Mouse (Mus musculus): ENCODE measurements around the gene Gucy1b2. TPM values are rescaled to one million over a fixed set of nuclear protein-coding genes. Genes with fewer than 3 reads are reported as not detected.

Gene Gucy1b2
- polyA plus RNA-seq (2015; fragmentation: Illumina TruSeq; extraction: RNeasy Lipid Tissue Mini Kit (QIAGEN cat#74804); ENCODE audit: insufficient read depth, low read depth, low replicate concordance) = not detected

DNA sequence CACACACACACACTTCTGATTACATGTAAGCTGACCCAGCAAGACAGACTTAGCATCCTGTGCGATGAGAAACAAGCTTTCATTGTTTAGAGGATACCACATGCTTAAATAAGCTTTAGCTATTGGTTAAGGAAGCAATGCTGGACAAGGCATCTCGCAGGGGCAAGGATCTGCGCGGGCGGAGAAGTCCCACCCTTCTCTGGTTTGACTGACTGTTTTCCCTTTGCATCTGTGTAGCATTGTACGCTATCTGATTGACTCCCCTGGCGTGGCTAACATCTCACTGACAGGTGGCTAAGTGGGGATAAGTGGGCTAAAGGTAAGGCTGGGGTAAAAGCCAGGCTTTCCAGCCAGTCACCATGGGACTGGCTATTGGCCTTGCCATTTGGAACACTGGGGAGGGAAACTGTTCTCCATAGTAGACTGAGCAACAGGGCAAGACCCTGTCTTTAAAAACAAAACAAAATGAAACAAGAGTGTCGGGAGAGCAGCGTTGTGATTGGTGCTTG, at the start of gene Gucy1b2:
Gucy1b2 (minus strand) TSS at position 51 of the 509 bp plus-strand sequence.

Other genes with a start within 250 kb of the Gucy1b2 start
- 3.6 TPM for gene Rnaseh2b, start 163.7 kb downstream of the Gucy1b2 start, polyA plus RNA-seq (2015; fragmentation: Illumina TruSeq; extraction: RNeasy Lipid Tissue Mini Kit (QIAGEN cat#74804); ENCODE audit: insufficient read depth, low read depth, low replicate concordance)
- not detected for gene Dleu7, start 163.2 kb downstream of the Gucy1b2 start, polyA plus RNA-seq (2015; fragmentation: Illumina TruSeq; extraction: RNeasy Lipid Tissue Mini Kit (QIAGEN cat#74804); ENCODE audit: insufficient read depth, low read depth, low replicate concordance)
- 2.6 TPM for gene Fam124a, start 99.4 kb upstream of the Gucy1b2 start, polyA plus RNA-seq (2015; fragmentation: Illumina TruSeq; extraction: RNeasy Lipid Tissue Mini Kit (QIAGEN cat#74804); ENCODE audit: insufficient read depth, low read depth, low replicate concordance)
- not detected for gene Gm4131, start 110.6 kb upstream of the Gucy1b2 start, polyA plus RNA-seq (2015; fragmentation: Illumina TruSeq; extraction: RNeasy Lipid Tissue Mini Kit (QIAGEN cat#74804); ENCODE audit: insufficient read depth, low read depth, low replicate concordance)
- not detected for gene Serpine3, start 207.4 kb upstream of the Gucy1b2 start, polyA plus RNA-seq (2015; fragmentation: Illumina TruSeq; extraction: RNeasy Lipid Tissue Mini Kit (QIAGEN cat#74804); ENCODE audit: insufficient read depth, low read depth, low replicate concordance)

Measured in pancreas, adult 10 weeks (tissue).